Mouse (Mus musculus): Measurements from ENCODE around the gene Ccnjl. TPM values are rescaled to one million over a fixed set of nuclear protein-coding genes. Genes with fewer than 3 reads are reported as not detected.

Ccnjl gene
- polyA plus RNA-seq, 1 experiment = 0.88 TPM

- no peaks in the 10 kb centered on the region for H3K27me3 ChIP-seq (ENCODE audit: control insufficient read depth, insufficient read depth, low read length)
- no peaks in the 10 kb centered on the region for H3K4me1 ChIP-seq (ENCODE audit: control insufficient read depth, insufficient read depth, insufficient read length)
- no peak overlapping the region for H3K4me3 ChIP-seq (ENCODE audit: extremely low read depth, insufficient read depth, insufficient read length)
- no peak for TF ChIP-seq CTCF (IDR thresholded peaks at IDR 0.05; ENCODE audit: extremely low read depth, insufficient read depth, insufficient read length, insufficient replicate concordance)
- TF ChIP-seq POLR2A (IDR thresholded peaks at IDR 0.05; ENCODE audit: low read depth, low read length) = no peak
- no peaks in the 10 kb centered on the region for H3K36me3 ChIP-seq (ENCODE audit: control insufficient read depth, insufficient read depth, low read length)
- no peak overlapping the region for H3K27ac ChIP-seq (ENCODE audit: insufficient read depth, low read length)
- no peak for DNase-seq (ENCODE audit: low read depth in 1 of 2, low spot score in 2 of 2)
Measured at GRCm38 (mm10) chr11:43518821-43519220, 9.8 kb upstream of the Ccnjl start.

- WGBS = 87% methylated on average over 3 of the region's 3 CpGs
- no peaks in the 10 kb centered on the region for H3K27me3 ChIP-seq (ENCODE audit: control insufficient read depth, insufficient read depth, low read length)
- no peak for DNase-seq (ENCODE audit: low read depth in 1 of 2, low spot score in 2 of 2)
- H3K4me1 ChIP-seq (ENCODE audit: control insufficient read depth, insufficient read depth, insufficient read length) = no peaks in the 10 kb centered on the region
- H3K36me3 ChIP-seq (ENCODE audit: control insufficient read depth, insufficient read depth, low read length) = no peaks in the 10 kb centered on the region
- H3K27ac ChIP-seq (ENCODE audit: insufficient read depth, low read length) = no peak overlapping the region
- TF ChIP-seq POLR2A (IDR thresholded peaks at IDR 0.05; ENCODE audit: low read depth, low read length) = no peak
- no peak for TF ChIP-seq CTCF (IDR thresholded peaks at IDR 0.05; ENCODE audit: extremely low read depth, insufficient read depth, insufficient read length, insufficient replicate concordance)
- H3K4me3 ChIP-seq (ENCODE audit: extremely low read depth, insufficient read depth, insufficient read length) = no peak overlapping the region
Measured at GRCm38 (mm10) chr11:43520521-43520920, 8.1 kb upstream of the Ccnjl start.

GRCm38 (mm10) chr11:43528078-43528682, 404 bp upstream of the Ccnjl start:
- TF ChIP-seq CTCF (IDR thresholded peaks at IDR 0.05; ENCODE audit: extremely low read depth, insufficient read depth, insufficient read length, insufficient replicate concordance) = no peak
- TF ChIP-seq POLR2A (IDR thresholded peaks at IDR 0.05; ENCODE audit: low read depth, low read length) = no peak
- 2% methylated on average over 25 of the region's 25 CpGs for WGBS
- H3K27ac ChIP-seq (ENCODE audit: insufficient read depth, low read length) = no peak overlapping the region
- H3K4me3 ChIP-seq (ENCODE audit: extremely low read depth, insufficient read depth, insufficient read length) = peak overlapping the region; percentile 66
- peak in 1 of 2 experiments; percentile 5 for DNase-seq (ENCODE audit: low read depth in 1 of 2, low spot score in 2 of 2)
- peaks cover 3% of the 10 kb centered on the region for H3K27me3 ChIP-seq (ENCODE audit: control insufficient read depth, insufficient read depth, low read length)
- H3K36me3 ChIP-seq (ENCODE audit: control insufficient read depth, insufficient read depth, low read length) = no peaks in the 10 kb centered on the region
- H3K4me1 ChIP-seq (ENCODE audit: control insufficient read depth, insufficient read depth, insufficient read length) = peaks cover 5% of the 10 kb centered on the region; the same call in 1 of the 2 replicates

GRCm38 (mm10) chr11:43530043-43530442, 1.5 kb downstream of the Ccnjl start:
- Histone ChIP-seq H3K4me1 (ENCODE audit: control insufficient read depth, insufficient read depth, insufficient read length) (peaks cover 5% of the 10 kb centered on the region; the same call in 1 of the 2 replicates), H3K27ac (ENCODE audit: insufficient read depth, low read length) (no peak overlapping the region), H3K27me3 (ENCODE audit: control insufficient read depth, insufficient read depth, low read length) (peaks cover 3% of the 10 kb centered on the region), H3K36me3 (ENCODE audit: control insufficient read depth, insufficient read depth, low read length) (no peaks in the 10 kb centered on the region), H3K4me3 (ENCODE audit: extremely low read depth, insufficient read depth, insufficient read length) (no peak overlapping the region)
- DNase-seq (ENCODE audit: low read depth in 1 of 2, low spot score in 2 of 2) = no peak
- 91% methylated on average over 3 of the region's 3 CpGs for WGBS
- TF ChIP-seq POLR2A (IDR thresholded peaks at IDR 0.05; ENCODE audit: low read depth, low read length) (no peak), CTCF (IDR thresholded peaks at IDR 0.05; ENCODE audit: extremely low read depth, insufficient read depth, insufficient read length, insufficient replicate concordance) (no peak)

DNA sequence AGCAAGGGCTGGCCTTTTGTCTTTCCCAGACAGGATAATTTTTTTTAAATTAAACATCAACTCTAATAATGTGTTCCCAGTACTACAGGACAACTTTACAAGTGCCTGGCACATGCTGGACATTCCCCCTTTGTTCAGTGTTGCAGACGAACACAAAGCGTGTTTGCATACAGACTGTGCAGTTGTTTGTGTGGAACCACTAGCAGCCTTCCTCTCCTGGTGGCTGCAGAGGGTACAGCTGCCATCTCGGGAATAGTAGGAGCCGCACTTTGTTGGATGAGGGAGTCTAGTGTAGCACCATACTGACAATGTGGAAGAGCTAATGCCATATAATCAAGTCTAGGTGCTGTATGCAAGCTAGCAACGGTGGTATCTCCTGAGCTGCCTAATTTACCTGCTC, 3.0 kb downstream of the Ccnjl start:
- peaks cover 5% of the 10 kb centered on the region; the same call in 1 of the 2 replicates for H3K4me1 ChIP-seq (ENCODE audit: control insufficient read depth, insufficient read depth, insufficient read length)
- no peak for TF ChIP-seq CTCF (IDR thresholded peaks at IDR 0.05; ENCODE audit: extremely low read depth, insufficient read depth, insufficient read length, insufficient replicate concordance)
- TF ChIP-seq POLR2A (IDR thresholded peaks at IDR 0.05; ENCODE audit: low read depth, low read length) = no peak
- 84% methylated on average over 5 of the region's 5 CpGs for WGBS
- no peak overlapping the region for H3K27ac ChIP-seq (ENCODE audit: insufficient read depth, low read length)
- no peak for DNase-seq (ENCODE audit: low read depth in 1 of 2, low spot score in 2 of 2)
- no peaks in the 10 kb centered on the region for H3K36me3 ChIP-seq (ENCODE audit: control insufficient read depth, insufficient read depth, low read length)
- no peak overlapping the region for H3K4me3 ChIP-seq (ENCODE audit: extremely low read depth, insufficient read depth, insufficient read length)
- peaks cover 3% of the 10 kb centered on the region for H3K27me3 ChIP-seq (ENCODE audit: control insufficient read depth, insufficient read depth, low read length)

DNA sequence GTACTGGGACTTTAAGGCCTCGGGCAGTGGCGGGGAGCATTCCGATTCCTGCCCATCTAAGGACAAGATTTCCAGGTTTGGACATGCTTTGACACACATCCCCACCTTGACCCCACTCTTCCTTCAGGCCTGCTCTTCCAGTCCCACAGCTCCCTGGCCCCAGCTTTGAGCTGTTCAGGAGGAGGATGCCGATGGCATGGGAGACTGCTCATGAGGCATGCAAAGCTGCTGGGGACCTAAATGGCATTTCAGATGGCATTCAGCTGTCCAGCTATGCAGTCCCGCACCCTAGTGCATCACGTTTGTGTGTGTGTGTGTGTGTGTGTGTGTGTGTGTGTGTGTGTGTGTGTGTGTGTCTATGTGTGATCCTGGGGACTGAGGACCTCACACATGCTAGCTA, 8.5 kb downstream of the Ccnjl start:
- no peak overlapping the region for H3K27ac ChIP-seq (ENCODE audit: insufficient read depth, low read length)
- H3K27me3 ChIP-seq (ENCODE audit: control insufficient read depth, insufficient read depth, low read length) = no peaks in the 10 kb centered on the region
- no peak for DNase-seq (ENCODE audit: low read depth in 1 of 2, low spot score in 2 of 2)
- H3K4me3 ChIP-seq (ENCODE audit: extremely low read depth, insufficient read depth, insufficient read length) = no peak overlapping the region
- TF ChIP-seq POLR2A (IDR thresholded peaks at IDR 0.05; ENCODE audit: low read depth, low read length) (no peak), CTCF (IDR thresholded peaks at IDR 0.05; ENCODE audit: extremely low read depth, insufficient read depth, insufficient read length, insufficient replicate concordance) (no peak)
- WGBS = 91% methylated on average over 6 of the region's 6 CpGs
- H3K4me1 ChIP-seq (ENCODE audit: control insufficient read depth, insufficient read depth, insufficient read length) = no peaks in the 10 kb centered on the region
- H3K36me3 ChIP-seq (ENCODE audit: control insufficient read depth, insufficient read depth, low read length) = no peaks in the 10 kb centered on the region

- Histone ChIP-seq H3K27ac (ENCODE audit: insufficient read depth, low read length) (no peak overlapping the region), H3K4me1 (ENCODE audit: control insufficient read depth, insufficient read depth, insufficient read length) (no peaks in the 10 kb centered on the region; the same call in 1 of the 2 replicates), H3K27me3 (ENCODE audit: control insufficient read depth, insufficient read depth, low read length) (no peaks in the 10 kb centered on the region), H3K36me3 (ENCODE audit: control insufficient read depth, insufficient read depth, low read length) (no peaks in the 10 kb centered on the region), H3K4me3 (ENCODE audit: extremely low read depth, insufficient read depth, insufficient read length) (no peak overlapping the region)
- TF ChIP-seq POLR2A (IDR thresholded peaks at IDR 0.05; ENCODE audit: low read depth, low read length) (no peak), CTCF (IDR thresholded peaks at IDR 0.05; ENCODE audit: extremely low read depth, insufficient read depth, insufficient read length, insufficient replicate concordance) (no peak)
- 87% methylated on average over 6 of the region's 6 CpGs for WGBS
- DNase-seq (ENCODE audit: low read depth in 1 of 2, low spot score in 2 of 2) = no peak
Measured at GRCm38 (mm10) chr11:43539863-43540262, 11.3 kb downstream of the Ccnjl start.

All from spleen, adult 2 months (tissue).